Mouse (Mus musculus) adrenal gland, postnatal 14 days (tissue): ENCODE measurements at regions not wholly inside any gene's neighbourhood (a gene's known extent, or its start where the extent isn't known, plus 50 kb on each side); places are given as distances from the start of the nearest gene placed in this dataset.
A peak's percentile ranks its signal among the peaks of the same experiment; 100 is the strongest.

Experiments
- DNase-seq: peaks from one replicate; pipeline ENCODE4 v3.0.0; 2021; ENCODE audit warnings: mixed read lengths

DNA sequence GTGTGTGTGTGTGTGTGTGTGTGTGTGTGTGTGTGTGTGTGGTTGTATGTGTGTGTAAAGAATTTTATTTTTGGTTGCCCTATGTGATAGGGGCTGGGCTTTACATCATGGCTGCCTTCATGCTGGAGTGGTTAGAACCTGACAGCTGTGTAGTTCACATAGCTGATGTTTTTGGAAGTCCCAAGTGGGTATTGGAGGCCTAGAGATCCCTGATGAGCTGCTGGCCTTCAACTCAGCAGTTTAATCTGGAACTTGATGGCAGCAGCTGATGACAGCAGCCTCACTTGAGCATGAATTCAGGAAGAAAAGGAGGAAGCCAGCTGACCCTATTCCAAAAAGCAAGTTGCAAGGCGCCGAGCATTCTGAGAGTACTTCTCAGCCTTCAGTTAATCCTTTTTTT is 846.6 kb downstream of the Adgrl2 start:
- DNase-seq = no peak

DNA sequence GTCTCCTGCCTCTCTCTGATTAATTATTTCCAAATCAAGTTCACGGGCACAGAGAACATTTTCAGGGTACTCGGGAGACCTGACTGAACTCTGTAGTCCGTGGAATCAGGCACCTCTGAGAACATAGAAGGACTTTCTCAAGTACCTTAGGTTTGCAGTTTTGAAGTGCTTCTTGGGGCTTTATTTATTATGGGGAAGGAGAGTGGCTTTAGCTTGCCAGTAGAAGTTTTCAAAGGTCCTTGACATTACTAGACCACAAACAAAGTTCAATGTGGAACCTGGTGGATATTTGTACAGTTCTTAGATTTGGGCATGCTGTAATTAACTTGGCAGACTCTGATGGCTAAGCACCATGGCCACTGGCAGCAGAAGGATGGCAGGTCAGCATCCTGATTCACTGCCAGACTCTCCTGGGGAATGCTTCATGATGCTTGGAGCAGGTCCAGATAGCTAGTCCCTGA is 853.5 kb downstream of the Adgrl2 start:
- DNase-seq = peak; percentile 19

DNA sequence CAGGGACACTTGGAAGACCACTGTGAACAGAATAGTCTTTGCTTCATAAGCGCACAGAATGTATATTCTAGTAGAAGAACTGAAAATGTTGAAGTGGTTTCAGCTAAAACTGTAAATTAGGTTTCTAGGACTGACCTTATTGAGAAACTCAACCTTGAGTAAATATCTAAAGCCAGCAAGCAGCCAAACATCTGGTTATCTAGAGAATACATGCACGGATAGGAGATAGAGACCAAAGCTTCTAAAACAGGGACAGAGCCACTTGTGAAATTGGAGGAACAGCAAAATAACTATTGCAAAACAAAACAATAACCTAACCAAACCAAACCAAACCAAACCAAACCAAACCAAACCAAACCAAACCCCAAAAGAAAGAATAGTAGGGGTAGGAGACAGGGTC is 855.7 kb downstream of the Adgrl2 start:
- no peak for DNase-seq

DNA sequence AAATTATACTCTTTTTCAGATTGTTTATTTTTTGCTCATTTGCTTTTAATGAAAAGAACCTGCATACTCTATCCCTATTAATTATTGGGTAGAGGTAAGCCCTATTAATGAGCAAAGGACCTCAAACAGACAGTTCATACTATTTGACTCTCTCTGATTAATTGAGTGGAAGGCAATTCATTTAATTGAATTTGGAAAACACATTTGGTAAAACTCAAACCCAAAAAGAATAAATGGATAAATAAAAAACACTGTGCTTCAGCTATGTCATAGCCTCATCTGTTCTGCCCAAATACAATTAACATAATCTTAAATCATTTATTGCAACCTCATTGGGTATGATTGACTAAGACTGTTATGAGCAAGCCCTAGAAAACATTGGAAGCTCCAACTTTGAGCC is 874.8 kb downstream of the Adgrl2 start:
- DNase-seq = no peak

DNA sequence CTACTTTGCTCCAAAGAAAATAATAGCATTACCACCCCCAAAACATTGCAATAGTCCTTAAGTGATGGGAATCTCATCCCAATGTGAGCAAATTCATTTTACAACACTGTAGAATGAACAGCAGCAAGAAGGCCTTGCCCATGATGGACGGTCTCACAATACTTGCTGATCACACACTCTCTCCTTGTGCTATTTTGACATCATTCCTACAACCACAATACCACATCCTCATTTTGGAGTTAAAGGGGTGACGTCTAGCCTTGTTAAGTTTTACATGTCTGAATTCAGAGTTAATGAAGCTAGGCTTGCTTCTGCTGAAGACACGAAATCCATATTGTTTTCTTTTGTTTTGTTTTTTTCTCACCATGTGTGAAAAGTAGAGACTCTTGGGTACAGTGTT is 878.2 kb downstream of the Adgrl2 start:
- no peak for DNase-seq

DNA sequence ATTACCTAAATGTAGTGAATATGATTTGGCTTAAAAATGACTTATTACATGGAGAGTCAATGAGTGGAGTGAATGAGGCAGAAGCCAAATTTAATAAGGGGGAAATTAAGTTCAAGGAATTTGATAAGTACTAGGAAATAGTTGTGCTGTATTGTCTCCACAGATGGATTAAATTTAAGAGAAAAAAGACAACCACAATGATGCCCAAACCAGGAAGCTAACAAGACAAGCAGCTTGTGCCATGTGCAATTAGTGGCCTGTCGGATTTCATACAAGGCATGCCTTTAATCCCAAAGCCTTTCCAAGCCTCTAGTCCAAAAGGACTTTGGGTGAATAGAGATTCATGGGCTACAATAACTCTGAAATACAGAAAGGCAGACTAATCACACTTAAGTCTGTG is 883.3 kb downstream of the Adgrl2 start:
- no peak for DNase-seq

DNA sequence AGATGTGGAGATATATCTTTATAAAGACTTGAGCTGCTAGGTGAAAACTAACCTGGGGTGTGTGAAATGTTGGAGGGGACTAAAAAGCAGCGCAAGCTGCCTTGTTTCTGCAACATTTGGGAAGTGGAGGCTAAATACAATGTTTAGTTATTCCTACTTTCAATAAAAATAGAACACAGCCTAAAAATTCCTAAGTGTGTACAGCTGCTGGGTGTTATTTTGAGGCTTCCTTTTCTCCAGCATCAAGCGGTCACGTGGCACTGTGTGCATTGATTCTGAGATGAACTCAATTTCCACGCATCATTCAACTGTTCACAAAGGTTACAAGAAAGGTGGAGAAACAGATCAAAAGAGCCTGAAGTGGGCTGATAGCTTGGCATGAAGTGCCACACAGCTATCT is 896.4 kb downstream of the Adgrl2 start:
- DNase-seq = no peak

DNA sequence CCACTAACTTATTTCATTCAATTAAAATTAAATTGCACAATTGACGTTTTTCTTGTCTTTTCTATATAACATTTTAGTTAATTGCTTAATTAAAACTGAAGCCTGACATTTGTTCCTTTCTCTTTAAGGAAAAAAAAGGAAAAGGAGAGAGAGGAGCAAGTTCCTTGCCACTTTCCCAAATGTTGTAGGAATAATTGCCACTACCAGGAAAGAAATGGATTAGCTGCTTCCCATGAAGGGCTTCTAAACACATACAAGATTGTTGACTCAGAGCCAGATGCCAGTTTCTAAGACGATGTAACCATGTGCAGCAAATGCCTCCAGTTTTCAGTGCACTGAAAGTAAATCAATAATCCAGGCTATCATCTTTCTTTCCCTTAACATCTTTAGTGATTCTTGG is 914.5 kb downstream of the Adgrl2 start:
- no peak for DNase-seq

DNA sequence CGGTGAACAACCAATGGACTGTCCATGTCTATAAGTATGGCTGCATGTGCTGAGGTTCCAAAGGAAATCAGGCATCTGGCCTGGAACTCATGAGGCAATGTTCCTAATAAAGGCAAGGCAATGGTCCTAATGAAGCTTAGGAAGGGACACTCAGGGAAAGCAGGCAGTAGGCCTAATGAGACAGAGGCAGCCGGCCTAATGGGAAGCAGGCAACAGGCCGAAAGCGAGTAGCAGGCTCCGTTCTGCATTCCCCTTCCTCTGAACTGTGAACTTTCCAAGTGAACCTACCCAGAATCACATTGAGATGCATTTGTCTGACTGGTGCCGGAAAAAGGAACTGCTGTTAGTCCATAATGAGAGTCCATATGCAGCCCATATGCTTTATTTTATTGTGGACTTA is 923.7 kb downstream of the Adgrl2 start:
- no peak for DNase-seq

DNA sequence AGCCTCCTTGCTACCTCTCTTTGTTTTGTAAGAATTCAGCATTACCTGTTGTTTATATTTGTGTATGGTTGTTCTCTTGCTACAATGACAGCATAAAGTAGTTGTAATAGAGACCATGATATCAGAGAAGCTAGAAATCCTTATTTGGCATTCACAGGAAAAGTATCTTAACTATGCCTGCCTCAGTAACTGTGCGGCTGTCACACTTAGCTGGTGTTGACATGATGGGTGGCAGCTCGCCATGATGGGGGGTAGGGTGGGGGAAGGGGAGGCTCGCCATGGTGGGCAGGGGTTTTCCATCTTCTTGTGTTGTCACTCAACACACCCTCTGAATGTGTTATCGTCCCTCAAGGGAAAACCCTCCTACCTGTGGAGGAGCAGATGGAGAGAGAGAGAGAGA is 934.3 kb downstream of the Adgrl2 start:
- DNase-seq = no peak

DNA sequence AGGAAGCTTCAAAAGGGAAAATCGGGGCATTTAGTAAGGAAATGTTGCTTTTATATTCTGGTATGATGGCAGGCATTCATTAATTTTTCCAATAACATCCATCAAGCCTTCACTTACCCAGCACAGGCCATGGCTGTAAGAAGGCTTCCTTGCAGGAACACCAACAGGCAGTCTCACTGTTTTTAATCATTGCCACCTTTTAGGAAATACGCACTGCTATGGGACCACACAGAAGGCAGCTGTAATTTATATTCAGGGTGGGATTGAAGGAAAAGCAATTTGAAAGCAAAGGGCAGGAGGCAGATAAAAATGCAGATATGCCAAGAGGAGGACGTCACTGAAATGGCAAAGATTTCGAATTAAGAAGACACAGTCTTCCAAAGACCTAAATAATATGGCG is 937.8 kb downstream of the Adgrl2 start:
- no peak for DNase-seq

DNA sequence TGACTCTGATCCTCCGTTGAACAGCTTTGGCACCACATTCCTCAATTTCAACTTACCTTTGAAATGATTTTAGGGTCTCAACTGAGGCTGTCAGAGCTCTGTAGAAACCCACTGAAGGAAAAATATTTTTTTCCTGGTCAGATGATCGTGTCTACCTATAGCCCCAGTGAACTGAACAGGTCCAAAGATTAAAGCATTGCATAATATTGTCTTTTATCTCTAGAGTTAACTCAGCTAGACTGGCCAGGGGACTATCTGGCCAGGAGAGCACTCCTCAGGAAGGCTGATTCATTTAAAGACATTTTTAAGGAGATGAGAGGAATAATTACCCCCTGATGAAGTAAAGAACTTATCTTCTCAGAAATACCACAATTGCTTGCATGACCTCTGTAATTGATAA is 942.1 kb downstream of the Adgrl2 start:
- no peak for DNase-seq

DNA sequence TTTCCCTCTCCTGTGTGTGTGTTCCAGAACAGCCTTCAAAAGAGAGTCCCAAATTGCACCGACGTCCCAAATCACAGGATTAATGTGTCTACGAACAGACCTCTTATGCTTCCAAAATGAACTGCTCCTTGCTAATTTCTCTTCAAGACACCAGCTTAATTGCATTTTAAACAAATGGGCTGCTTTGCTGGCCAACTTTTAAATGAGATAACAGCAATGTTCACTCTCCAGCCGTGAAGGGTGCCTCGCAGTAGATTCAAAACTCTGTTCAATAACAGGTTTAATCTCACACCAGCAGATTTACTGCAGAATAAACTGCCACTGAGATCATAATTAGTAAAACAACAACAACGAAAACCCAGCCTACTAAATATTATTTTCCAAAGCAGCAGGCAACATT is 957.8 kb downstream of the Adgrl2 start:
- no peak for DNase-seq

DNA sequence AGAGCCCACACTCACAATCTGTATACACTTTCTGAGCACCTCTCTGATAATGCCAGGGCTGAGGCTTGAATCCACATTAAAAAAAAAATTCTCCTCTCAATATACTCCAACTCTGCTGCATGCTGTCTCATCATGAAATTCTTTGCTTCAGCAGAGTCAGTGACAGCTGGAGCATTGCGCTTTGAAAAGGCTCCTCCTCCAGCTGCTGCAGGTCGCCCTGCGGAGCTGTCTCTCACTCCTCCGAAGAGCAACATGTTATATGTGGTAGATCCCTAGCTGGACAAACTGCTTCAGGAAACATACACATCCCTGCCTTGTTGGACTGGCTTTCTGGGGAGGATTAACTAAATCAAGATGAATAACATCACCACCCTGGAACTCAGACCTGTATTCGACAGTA is 984.5 kb downstream of the Adgrl2 start:
- no peak for DNase-seq

DNA sequence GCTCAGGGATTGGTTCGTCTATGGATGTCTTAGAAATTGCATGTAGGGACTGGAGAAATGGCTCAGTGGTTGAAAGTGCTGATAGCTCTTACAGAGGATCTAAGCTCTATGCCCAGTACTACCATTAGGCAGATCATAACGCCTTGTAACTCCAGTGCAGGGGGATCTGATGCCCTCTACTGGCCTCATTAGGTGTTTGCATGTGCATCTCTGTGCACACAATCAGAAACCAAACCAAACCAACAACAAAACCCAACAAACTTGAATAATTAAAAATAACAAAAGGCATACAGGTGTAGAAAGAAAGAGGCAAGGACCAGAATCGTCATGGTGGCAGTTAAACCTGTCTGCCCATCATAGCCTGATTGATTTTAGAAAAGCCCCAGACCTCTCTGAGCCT is 986.3 kb downstream of the Adgrl2 start:
- no peak for DNase-seq

DNA sequence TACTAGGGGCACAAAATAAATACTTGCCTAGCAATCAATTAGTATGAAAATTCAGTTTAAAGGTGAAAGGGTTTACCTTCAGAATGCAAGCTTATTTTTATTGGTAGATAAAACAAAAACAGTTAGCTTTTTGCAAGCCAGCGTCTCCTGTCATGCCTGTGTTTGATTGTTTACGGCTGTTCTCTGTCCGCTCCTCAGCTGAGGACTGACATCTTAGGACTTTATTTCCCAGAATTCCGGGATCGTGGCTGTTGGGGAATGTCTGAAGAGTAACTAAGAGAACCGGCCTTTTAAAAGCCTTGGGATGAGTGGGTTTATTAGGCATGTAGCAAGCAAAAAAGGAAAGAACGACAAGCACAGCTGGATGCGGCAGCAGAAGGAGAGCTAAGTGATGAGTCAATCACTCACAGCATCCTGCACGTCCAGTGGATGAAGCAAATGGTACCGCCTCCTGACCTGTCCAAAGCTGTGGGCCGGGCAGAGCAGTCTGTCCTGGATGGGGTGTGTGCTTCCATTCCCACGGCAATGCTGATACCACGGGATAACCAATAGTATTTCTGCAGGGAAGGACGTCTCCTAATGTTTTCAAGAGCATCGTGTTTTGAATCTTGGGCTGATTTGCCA is 990.9 kb downstream of the Adgrl2 start:
- DNase-seq = no peak

DNA sequence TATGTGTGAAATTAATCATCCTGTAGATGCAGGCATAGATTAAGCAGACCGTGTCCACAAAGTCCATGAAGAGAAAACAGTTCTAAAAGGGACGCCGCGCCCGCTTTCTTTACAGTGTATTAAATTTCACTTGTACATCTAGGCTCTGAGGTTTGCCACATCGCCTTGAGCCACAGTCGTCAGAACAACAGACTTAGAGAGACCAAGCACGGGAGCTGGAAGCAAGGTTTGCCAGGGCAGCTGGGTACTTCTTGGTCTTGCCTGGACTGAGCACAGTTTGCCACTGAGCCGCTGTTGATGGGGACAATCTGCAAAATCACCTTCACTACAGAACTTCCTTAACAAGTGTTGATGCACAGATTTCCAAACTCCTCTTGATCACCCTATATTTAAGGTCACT is 998.6 kb downstream of the Adgrl2 start:
- DNase-seq = no peak

DNA sequence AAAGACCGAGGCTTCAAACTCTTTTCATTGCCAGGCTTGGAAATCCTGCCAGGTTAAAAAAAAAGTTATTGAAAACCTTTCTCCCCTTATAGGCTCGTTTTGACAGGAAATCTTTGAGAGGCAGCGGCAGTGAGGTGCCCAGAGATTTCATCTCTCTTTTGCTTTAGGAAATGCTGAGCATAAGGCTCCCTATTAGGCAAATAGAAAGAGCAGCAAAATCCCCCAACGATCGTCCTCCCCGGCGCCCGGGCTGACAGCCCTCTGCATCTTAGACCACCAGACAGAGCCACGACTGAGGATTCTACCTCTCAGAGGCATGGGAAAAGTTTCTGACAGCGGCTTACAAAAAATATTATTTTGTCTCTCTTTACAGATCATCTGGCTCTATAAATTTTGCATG is 999.5 kb downstream of the Adgrl2 start:
- no peak for DNase-seq

DNA sequence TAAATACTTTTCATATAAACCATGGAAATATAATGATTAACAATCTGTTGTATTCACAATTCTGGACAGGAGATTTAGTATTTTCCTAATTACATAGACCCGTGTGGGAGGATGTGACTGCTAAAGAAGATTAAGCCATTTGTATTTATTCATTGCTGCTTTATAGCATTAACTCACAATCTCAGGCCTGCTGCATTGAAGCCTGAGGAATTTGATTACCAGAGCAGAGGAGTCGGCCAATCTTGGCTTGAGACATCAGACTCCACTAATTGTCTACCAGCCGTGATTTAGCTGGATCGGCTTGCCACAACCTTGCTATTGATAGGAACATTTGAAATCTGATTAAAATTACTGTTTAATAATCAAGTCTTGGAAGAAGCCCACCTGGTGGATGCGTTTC is 1007.5 kb downstream of the Adgrl2 start:
- DNase-seq = no peak

DNA sequence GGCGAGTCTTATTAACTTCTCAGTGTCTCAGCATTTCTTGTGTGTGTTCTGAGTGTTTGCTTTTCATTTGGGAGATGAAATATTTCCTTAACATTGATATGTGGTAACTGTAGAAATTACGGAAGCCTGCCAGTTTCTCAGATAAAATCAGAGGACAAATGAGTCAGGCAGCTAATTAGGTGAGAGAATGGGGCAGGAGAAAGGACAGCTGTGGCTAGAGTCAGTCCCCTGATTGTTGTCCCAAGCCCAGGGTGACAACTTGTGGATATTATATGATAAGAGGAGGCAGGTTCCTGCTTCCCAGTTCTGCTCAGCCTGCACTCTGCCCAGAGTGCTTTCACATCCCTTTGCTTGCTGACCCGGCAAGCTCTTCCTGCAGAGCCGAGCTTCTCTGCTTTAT is 1008.7 kb downstream of the Adgrl2 start:
- no peak for DNase-seq

DNA sequence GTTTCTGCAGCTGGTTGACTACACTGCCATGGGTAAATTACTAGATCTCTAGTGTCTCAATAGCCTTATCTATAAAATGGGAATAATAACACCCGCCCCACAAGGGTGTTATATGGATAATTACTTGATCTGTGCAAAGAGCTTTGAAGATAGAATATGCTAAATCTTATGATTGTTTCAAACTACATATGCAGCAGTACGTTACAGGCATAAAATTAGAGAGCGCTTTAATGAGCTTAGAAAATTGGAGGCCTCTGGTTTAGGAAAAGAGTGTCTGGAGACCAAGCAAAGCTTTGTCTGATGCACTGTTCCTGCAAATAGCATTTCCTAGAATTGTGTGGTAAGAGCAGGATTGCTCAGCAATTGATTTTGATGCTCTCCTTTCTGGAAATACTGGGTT is 1013.8 kb downstream of the Adgrl2 start:
- DNase-seq = no peak

DNA sequence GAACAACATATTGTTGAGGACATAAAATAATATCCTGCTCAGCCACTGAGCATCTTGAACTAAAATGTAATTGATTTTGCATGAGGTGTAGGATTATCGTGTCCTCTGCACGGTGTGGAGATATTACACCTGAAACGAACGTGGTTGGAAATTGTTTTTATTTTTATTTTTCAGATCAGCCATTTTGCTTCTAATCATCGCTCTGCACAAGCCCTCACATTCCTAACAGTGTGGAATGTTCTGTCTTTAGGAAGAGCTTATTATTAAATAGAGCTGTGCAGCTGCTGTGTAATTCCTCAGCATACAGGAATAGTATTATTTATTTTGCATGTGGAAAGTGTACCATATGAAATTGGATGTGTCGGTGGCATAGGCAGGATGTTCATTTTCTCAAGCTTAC is 1014.3 kb downstream of the Adgrl2 start:
- DNase-seq = no peak

DNA sequence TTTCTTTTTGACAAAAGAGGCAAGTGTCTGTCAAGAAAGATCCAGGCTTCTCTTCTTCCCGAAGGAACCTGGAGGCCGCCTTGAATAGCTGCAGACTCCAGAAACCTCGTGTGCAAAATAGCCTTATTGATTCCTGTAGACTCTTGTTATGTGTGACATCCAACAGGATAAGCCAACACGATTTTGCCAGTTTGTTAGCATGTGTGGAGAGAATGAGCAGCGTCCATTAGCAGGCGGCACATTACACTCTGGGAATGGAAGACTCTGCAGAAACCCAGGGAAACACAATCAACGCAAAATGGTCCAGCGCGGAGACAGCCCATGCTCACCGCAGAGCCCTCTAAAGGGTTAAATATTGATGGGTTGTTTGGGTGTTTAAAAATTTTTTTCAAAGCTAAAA is 1014.9 kb downstream of the Adgrl2 start:
- no peak for DNase-seq

DNA sequence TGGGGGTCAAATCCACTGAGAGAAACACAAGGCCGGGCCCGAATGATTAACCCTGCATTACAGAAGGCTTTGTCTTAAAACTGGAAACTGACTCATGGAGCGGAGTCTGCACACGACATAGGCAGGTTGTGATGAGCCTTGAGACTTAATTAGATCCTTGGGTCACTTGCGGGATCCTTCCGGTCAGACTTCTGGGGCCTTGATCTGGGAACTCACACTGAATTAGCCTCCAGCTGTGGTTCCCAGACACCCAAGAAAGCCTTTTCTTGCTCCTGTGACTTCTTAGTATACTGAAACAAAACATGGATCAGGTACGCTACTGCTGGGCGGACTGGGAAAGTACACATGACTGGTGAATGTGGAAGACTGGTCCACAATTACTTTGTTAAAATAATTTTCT is 1015.8 kb downstream of the Adgrl2 start:
- DNase-seq = no peak

DNA sequence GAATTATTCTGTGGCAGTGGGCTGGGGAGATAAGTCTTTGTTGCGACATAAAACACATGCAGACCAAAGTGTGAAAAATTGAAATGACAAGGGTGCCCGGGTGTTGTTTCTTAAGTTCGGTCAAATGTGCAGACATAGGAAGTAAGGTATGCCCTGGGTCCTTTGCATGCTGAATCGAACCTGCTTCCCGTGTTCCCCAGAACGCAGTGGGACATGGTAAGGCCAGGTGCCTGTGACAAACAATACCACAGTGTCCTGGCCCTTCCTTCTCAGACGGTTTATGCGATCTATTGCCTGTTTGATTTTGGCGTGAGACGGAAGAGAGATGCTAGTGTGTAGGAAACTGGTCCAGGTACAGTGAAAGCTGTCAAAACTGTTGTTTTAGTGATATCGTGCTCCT is 1022.1 kb downstream of the Adgrl2 start:
- DNase-seq = no peak
